11 mouse cellular contexts compared by ENCODE assay signal in genomic region chr8:87875852-87876251, GRCm38 (mm10).
DNase-seq lines count a peak whose midpoint lies in the region; ATAC-seq and TF ChIP-seq lines count a peak whose summit lies in the region.
"Had no signal": no experiment of that assay in that cellular context is flagged by ENCODE, and none has a peak within 500 bp of the region (broad histone marks: within the 10 kb centered on the region; RNA-seq: fewer than 3 reads in every experiment).

No protein-coding gene starts in this region.

- intact Hi-C loops in left cerebral cortex, adult 2 months (cut with DNase I): no loop called here

- 70% methylated on average over 6 of the region's 6 CpGs for WGBS in heart, postnatal 0 days
- WGBS in lung, postnatal 0 days: 65% methylated on average over 6 of the region's 6 CpGs
- WGBS in embryonic facial prominence, embryonic 14.5 days: 66% methylated on average over 6 of the region's 6 CpGs
- 86% methylated on average over 6 of the region's 6 CpGs for WGBS in midbrain, embryonic 16.5 days

- H3K27ac ChIP-seq in heart, postnatal 0 days (ENCODE audit: low read depth): no peak overlapping the region
- no peak overlapping the region for H3K27ac ChIP-seq in lung, postnatal 0 days (ENCODE audit: low read length)
- no peak overlapping the region for H3K27ac ChIP-seq in embryonic facial prominence, embryonic 14.5 days (replicated peaks; ENCODE audit: low read depth, low read length)
- 0 out of 2 replicates have a peak overlapping the region, but pooled peaks have one; percentile 12 for H3K27ac ChIP-seq in midbrain, embryonic 16.5 days (ENCODE audit: low read length)
- H3K27ac ChIP-seq in left cerebral cortex, adult 2 months: no peak overlapping the region
- H3K27ac ChIP-seq: embryonic facial prominence, embryonic 15.5 days; intestine, embryonic 15.5 days; neural tube, embryonic 12.5 days had no signal

- H3K4me1 ChIP-seq in heart, postnatal 0 days (ENCODE audit: control insufficient read depth, insufficient read depth): peaks cover 3% of the 10 kb centered on the region; the same call in 1 of the 2 replicates
- H3K4me1 ChIP-seq in lung, postnatal 0 days (ENCODE audit: insufficient read depth, low read depth, low read length): no peaks in the 10 kb centered on the region
- H3K4me1 ChIP-seq in embryonic facial prominence, embryonic 14.5 days (ENCODE audit: control insufficient read depth, insufficient read depth, low read length): 0 out of 2 replicates have a peak, but pooled peaks cover 5% of the 10 kb centered on the region
- peaks cover 47% of the 10 kb centered on the region for H3K4me1 ChIP-seq in midbrain, embryonic 16.5 days (ENCODE audit: control insufficient read depth, insufficient read depth, low read length)

- no peak overlapping the region for H3K9ac ChIP-seq in heart, postnatal 0 days (replicated peaks; ENCODE audit: low read depth, low read length)
- no peak overlapping the region for H3K9ac ChIP-seq in lung, postnatal 0 days (replicated peaks; ENCODE audit: low read depth)
- H3K9ac ChIP-seq in embryonic facial prominence, embryonic 14.5 days (ENCODE audit: low read depth, low read length): no peak overlapping the region
- H3K9ac ChIP-seq in midbrain, embryonic 16.5 days (ENCODE audit: low read depth, low read length): 0 out of 2 replicates have a peak overlapping the region, but pooled peaks have one; percentile 12
- H3K9ac ChIP-seq: embryonic facial prominence, embryonic 15.5 days; intestine, embryonic 15.5 days; neural tube, embryonic 12.5 days had no signal

- TF ChIP-seq CTCF in heart, postnatal 0 days (IDR thresholded peaks at IDR 0.05; ENCODE audit: low read depth): peak; percentile 18; the same call in 1 of the 2 replicates
- TF ChIP-seq CTCF in lung, postnatal 0 days (IDR thresholded peaks at IDR 0.05): peak; percentile 34
- TF ChIP-seq CTCF in left cerebral cortex, adult 2 months (IDR thresholded peaks at IDR 0.05): no peak; the same call in 1 of the 2 replicates

- TF ChIP-seq EP300 in heart, postnatal 0 days (IDR thresholded peaks at IDR 0.05; ENCODE audit: low read depth): no peak
- no peak for TF ChIP-seq EP300 in lung, postnatal 0 days (IDR thresholded peaks at IDR 0.05)

- no peak for ATAC-seq in heart, postnatal 0 days (ENCODE audit: insufficient read depth, low read depth)
- no peak for ATAC-seq in lung, postnatal 0 days
- peak; percentile 8; the same call in 1 of the 2 replicates for ATAC-seq in embryonic facial prominence, embryonic 14.5 days (ENCODE audit: low read depth)
- ATAC-seq in midbrain, embryonic 16.5 days: no peak

- no peak for DNase-seq in heart, postnatal 0 days (ENCODE audit: low spot score)
- no peak for DNase-seq in heart, adult 9 months (ENCODE audit: low spot score in 2 of 2)
- DNase-seq in lung, postnatal 0 days (ENCODE audit: low spot score): no peak
- DNase-seq in lung, postnatal 10 days: no peak
- DNase-seq in embryonic facial prominence, embryonic 14.5 days (ENCODE audit: low spot score): no peak
- DNase-seq in left cerebral cortex, adult 2 months (ENCODE audit: extremely low spot score in 1 of 2, low spot score in 2 of 2): no peak
- DNase-seq in layer of hippocampus, adult 11-12 months (ENCODE audit: low spot score): no peak

- no peak overlapping the region for H3K4me3 ChIP-seq in heart, postnatal 0 days (ENCODE audit: low read depth, low read length)
- no peak overlapping the region for H3K4me3 ChIP-seq in lung, postnatal 0 days (ENCODE audit: low read depth, low read length)
- H3K4me3 ChIP-seq in embryonic facial prominence, embryonic 14.5 days (ENCODE audit: low read depth, low read length): no peak overlapping the region
- no peak overlapping the region for H3K4me3 ChIP-seq in midbrain, embryonic 16.5 days (ENCODE audit: low read depth, low read length)
- no peak overlapping the region for H3K4me3 ChIP-seq in left cerebral cortex, adult 2 months
- H3K4me3 ChIP-seq: embryonic facial prominence, embryonic 15.5 days; intestine, embryonic 15.5 days; neural tube, embryonic 12.5 days had no signal

- no peaks in the 10 kb centered on the region for H3K9me3 ChIP-seq in heart, postnatal 0 days (replicated peaks; ENCODE audit: control insufficient read depth, low read length)
- no peaks in the 10 kb centered on the region for H3K9me3 ChIP-seq in lung, postnatal 0 days (ENCODE audit: low read length)
- no peaks in the 10 kb centered on the region for H3K9me3 ChIP-seq in embryonic facial prominence, embryonic 14.5 days (ENCODE audit: control insufficient read depth, low read length)
- H3K9me3 ChIP-seq in midbrain, embryonic 16.5 days (replicated peaks; ENCODE audit: control insufficient read depth, low read length, poor library complexity, severe bottlenecking): no peaks in the 10 kb centered on the region
- H3K9me3 ChIP-seq: embryonic facial prominence, embryonic 15.5 days; intestine, embryonic 15.5 days; neural tube, embryonic 12.5 days had no signal

- H3K4me2 ChIP-seq in heart, postnatal 0 days (ENCODE audit: low read depth, low read length): no peak overlapping the region
- H3K4me2 ChIP-seq in lung, postnatal 0 days (replicated peaks; ENCODE audit: low read depth, low read length): no peak overlapping the region
- H3K4me2 ChIP-seq in embryonic facial prominence, embryonic 14.5 days (ENCODE audit: low read depth, low read length): no peak overlapping the region
- no peak overlapping the region for H3K4me2 ChIP-seq in midbrain, embryonic 16.5 days (ENCODE audit: low read length)
- H3K4me2 ChIP-seq: embryonic facial prominence, embryonic 15.5 days; intestine, embryonic 15.5 days; neural tube, embryonic 12.5 days had no signal

- H3K27me3 ChIP-seq in heart, postnatal 0 days (ENCODE audit: control insufficient read depth, insufficient read depth, low read length): no peaks in the 10 kb centered on the region
- no peaks in the 10 kb centered on the region for H3K27me3 ChIP-seq in lung, postnatal 0 days (replicated peaks; ENCODE audit: insufficient read depth, low read length)
- H3K27me3 ChIP-seq in embryonic facial prominence, embryonic 14.5 days (replicated peaks; ENCODE audit: control insufficient read depth, insufficient read depth, low read length): no peaks in the 10 kb centered on the region
- H3K27me3 ChIP-seq in midbrain, embryonic 16.5 days (ENCODE audit: control insufficient read depth, insufficient read depth, low read depth, low read length): no peaks in the 10 kb centered on the region
- H3K27me3 ChIP-seq: embryonic facial prominence, embryonic 15.5 days; intestine, embryonic 15.5 days; neural tube, embryonic 12.5 days had no signal

- H3K36me3 ChIP-seq in heart, postnatal 0 days (replicated peaks; ENCODE audit: control insufficient read depth, insufficient read depth, low read length): no peaks in the 10 kb centered on the region
- H3K36me3 ChIP-seq in lung, postnatal 0 days (ENCODE audit: insufficient read depth, low read length): no peaks in the 10 kb centered on the region
- no peaks in the 10 kb centered on the region for H3K36me3 ChIP-seq in embryonic facial prominence, embryonic 14.5 days (ENCODE audit: control insufficient read depth, insufficient read depth, low read length)
- no peaks in the 10 kb centered on the region for H3K36me3 ChIP-seq in midbrain, embryonic 16.5 days (ENCODE audit: control insufficient read depth, insufficient read depth, low read length)
- H3K36me3 ChIP-seq: embryonic facial prominence, embryonic 15.5 days; intestine, embryonic 15.5 days had no signal
